Mouse (Mus musculus) erythroblast, embryonic 14.5 days (primary cell): ENCODE results near the gene Sae1.

Experiments used
- GATA1 ChIP-seq: IDR thresholded peaks from 2 replicates; pipeline ENCODE4 v1.6.1; 2012; ENCODE audit warnings: low read length, inconsistent platforms, mixed read lengths
- TAL1 ChIP-seq: IDR thresholded peaks from 3 replicates; pipeline ENCODE4 v1.6.1; 2012; ENCODE audit warnings: low read length, inconsistent platforms, mixed read lengths

DNA sequence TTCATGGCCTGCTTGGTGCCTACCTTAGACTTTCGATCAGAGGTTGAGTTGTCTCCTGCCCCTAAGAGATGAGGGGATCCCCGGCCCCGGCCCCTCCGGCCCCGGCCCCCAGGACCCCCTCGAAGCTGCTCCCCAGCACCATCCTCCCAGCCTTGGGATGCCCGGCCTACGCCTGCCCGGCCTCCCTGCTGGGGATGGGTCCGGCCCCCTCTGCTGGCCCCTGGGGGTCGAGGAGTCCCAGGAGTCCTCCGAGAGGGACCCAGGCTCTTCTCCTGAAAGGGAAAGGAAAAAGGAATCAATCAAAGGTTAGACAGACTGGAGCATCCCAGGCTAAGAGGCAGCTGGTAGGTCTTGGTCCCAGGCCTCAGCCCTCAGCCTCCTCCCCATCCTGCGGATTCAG is 105.3 kb downstream of the Sae1 start:
- TF ChIP-seq TAL1 = no peak
- TF ChIP-seq GATA1 = no peak
